Mouse (Mus musculus): ENCODE data around the gene Brd7. TPM values are rescaled to one million over a fixed set of nuclear protein-coding genes. Genes with fewer than 3 reads are reported as not detected.

Gene Brd7
- polyA plus RNA-seq, 1 experiment from 2014 or later = 76.9 TPM

DNA sequence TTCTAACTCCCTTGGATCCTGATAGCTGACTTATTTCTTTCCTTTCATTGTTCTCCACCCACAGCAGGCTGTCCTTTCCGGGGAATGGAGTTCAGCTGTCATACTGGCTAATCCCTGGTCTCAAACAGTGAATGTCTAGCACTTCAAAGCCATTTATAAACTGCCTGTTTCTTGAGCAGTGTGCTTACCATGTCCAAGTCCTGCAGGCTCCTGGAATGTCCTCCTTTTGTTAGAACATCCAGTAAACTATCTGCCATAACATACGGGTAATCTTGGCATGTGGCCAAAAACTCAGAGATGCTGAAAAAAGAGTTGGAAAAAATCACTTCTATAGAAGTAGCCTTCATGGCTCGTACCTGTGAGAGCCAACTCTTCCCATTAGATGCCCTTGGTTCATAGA, 22.8 kb downstream of the Brd7 start:
- Histone ChIP-seq H3K4me3 (no peak overlapping the region), H3K27me3 (ENCODE audit: low read depth, poor library complexity, severe bottlenecking) (no peaks in the 10 kb centered on the region), H3K36me3 (peaks cover 100% of the 10 kb centered on the region), H3K27ac (replicated peaks) (no peak overlapping the region), H3K9me3 (replicated peaks) (no peaks in the 10 kb centered on the region), H3K4me1 (no peaks in the 10 kb centered on the region)
- WGBS = 75% methylated on average over 3 of the region's 3 CpGs
- no peak for DNase-seq (ENCODE audit: low spot score)

DNA sequence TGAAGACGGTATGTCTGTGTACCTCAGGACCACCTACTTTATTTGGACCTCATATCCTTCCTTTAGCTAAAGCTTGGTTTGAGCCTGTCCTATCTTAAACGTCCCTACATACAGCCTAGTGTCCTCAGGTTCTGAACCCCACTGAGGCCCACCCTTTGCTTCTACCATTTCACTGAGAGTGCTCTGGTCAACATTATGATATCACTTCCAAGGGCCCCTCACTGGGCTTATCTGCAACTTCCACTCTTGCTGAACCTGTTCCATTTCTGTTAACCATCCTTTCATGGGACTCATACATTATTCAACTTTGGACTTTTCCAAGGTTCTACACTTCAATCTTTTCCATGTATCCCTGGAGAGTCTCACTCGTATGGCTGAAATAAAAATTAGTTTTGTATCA, 27.0 kb downstream of the Brd7 start:
- no peak overlapping the region for H3K27ac ChIP-seq (replicated peaks)
- H3K4me1 ChIP-seq = no peaks in the 10 kb centered on the region
- H3K27me3 ChIP-seq (ENCODE audit: low read depth, poor library complexity, severe bottlenecking) = no peaks in the 10 kb centered on the region
- WGBS = 86% methylated on average over 3 of the region's 3 CpGs
- no peak overlapping the region for H3K4me3 ChIP-seq
- H3K9me3 ChIP-seq (replicated peaks) = no peaks in the 10 kb centered on the region
- H3K36me3 ChIP-seq = peaks cover 99% of the 10 kb centered on the region
- no peak for DNase-seq (ENCODE audit: low spot score)

DNA sequence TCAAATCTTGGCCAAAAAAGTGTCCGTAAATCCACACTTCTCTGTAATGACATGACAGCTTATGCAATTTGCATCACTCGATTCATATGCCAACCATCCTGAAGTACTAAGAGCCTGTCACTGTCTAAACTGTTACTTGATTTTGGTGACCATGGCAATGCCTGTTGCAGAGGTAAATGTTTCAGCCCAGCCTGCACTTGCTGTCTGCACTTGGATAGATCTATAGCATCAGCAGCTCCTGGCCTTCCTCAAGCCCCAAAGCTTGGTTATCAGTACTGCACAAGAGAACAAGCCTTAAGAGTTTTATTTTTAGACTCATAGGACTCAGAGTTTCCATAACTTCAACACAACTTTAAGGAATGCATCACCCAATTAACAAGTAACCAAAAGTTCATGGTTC, 27.6 kb downstream of the Brd7 start:
- peaks cover 99% of the 10 kb centered on the region for H3K36me3 ChIP-seq
- no peak overlapping the region for H3K27ac ChIP-seq (replicated peaks)
- no peaks in the 10 kb centered on the region for H3K9me3 ChIP-seq (replicated peaks)
- H3K27me3 ChIP-seq (ENCODE audit: low read depth, poor library complexity, severe bottlenecking) = no peaks in the 10 kb centered on the region
- H3K4me3 ChIP-seq = no peak overlapping the region
- no peaks in the 10 kb centered on the region for H3K4me1 ChIP-seq
- DNase-seq (ENCODE audit: low spot score) = no peak
- 96% methylated on average over 2 of the region's 2 CpGs for WGBS

DNA sequence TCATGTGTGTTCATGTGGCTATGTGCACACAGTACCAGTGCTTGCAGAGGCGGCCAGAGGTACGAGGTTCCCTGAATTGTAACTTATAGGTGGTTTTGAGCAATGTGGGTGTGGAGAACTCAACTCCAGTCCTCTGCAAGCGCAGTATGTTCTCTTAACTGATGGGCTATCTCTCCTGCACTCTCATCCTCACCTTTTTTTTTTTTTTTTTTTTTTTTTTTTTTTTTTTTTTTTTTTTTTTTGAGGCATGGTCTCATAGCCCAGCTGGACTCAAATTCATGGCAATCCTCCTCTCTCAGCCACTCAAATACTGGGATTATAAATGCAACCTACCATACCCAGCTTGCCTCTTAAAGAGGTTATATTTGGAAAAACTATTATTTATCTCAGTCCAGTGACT, 31.2 kb downstream of the Brd7 start:
- Histone ChIP-seq H3K36me3 (peaks cover 99% of the 10 kb centered on the region), H3K27me3 (ENCODE audit: low read depth, poor library complexity, severe bottlenecking) (no peaks in the 10 kb centered on the region), H3K4me1 (no peaks in the 10 kb centered on the region), H3K4me3 (no peak overlapping the region), H3K9me3 (replicated peaks) (no peaks in the 10 kb centered on the region), H3K27ac (replicated peaks) (no peak overlapping the region)
- no peak for DNase-seq (ENCODE audit: low spot score)
- 90% methylated on average over 3 of the region's 3 CpGs for WGBS

DNA sequence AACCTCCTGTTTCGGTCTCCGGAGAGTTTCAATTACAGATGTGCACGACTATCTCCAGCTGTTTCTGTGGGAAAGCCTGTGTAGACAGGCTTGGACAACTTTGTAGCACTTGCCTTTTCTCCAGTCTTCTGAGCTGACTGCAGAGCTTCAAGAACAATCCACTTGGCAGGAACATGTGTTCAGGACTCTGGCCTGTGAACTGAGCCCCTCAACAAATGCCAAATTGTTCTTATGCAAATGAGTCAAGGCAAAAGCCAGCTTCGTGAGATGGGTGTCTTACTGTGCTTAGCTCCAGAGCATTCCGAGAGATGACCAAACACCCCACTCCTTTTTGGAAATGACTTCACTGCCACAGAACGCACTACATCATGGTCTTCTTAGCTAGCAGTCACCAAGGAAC, 33.3 kb downstream of the Brd7 start:
- Histone ChIP-seq H3K27ac (replicated peaks) (no peak overlapping the region), H3K36me3 (peaks cover 89% of the 10 kb centered on the region), H3K27me3 (ENCODE audit: low read depth, poor library complexity, severe bottlenecking) (no peaks in the 10 kb centered on the region), H3K9me3 (replicated peaks) (no peaks in the 10 kb centered on the region), H3K4me1 (no peaks in the 10 kb centered on the region), H3K4me3 (no peak overlapping the region)
- 86% methylated on average over 6 of the region's 6 CpGs for WGBS
- DNase-seq (ENCODE audit: low spot score) = no peak

DNA sequence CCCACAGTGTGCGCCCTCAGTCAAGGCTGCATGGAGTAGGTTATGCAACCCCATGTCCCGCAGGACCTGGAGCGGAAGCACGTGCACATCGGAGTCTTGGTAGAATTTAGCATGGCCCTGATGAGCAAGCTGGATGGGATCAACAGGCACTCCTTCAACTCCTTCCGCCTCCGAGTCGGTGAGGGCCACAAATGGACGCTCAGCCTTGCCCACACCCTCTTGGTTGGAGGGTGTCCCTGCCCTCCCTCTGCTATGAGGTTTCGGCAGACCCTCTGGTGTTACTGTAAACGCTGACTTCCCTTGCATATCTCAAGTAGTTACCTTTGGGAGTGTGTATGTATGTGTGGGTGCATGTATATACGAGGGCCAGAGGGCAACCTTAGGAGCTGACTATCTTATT, 35.7 kb downstream of the Brd7 start:
- 96% methylated on average over 12 of the region's 12 CpGs for WGBS
- Histone ChIP-seq H3K36me3 (peaks cover 66% of the 10 kb centered on the region), H3K27ac (replicated peaks) (no peak overlapping the region), H3K4me3 (no peak overlapping the region), H3K4me1 (no peaks in the 10 kb centered on the region), H3K27me3 (ENCODE audit: low read depth, poor library complexity, severe bottlenecking) (no peaks in the 10 kb centered on the region), H3K9me3 (replicated peaks) (no peaks in the 10 kb centered on the region)
- DNase-seq (ENCODE audit: low spot score) = no peak

DNA sequence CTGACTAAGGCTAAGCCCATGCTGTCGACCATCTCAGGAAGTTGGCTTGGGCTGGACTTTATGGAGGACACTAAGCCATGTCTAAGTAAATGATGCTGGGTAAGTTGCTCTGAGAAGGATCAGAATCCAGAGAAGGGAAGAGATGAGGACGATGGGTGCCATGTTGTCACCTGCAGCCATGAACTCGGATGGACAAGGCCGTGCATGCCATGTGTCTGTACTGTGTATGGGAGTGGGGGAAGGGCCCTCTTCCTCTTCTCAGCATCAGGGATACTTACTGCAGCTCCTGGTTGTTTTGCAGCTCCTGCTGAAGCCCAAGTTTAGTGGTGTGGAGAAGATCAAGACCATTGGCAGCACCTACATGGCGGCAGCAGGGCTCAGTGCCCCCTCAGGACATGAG, 36.2 kb downstream of the Brd7 start:
- peaks cover 61% of the 10 kb centered on the region for H3K36me3 ChIP-seq
- no peak for DNase-seq (ENCODE audit: low spot score)
- H3K27me3 ChIP-seq (ENCODE audit: low read depth, poor library complexity, severe bottlenecking) = no peaks in the 10 kb centered on the region
- 91% methylated on average over 5 of the region's 5 CpGs for WGBS
- no peaks in the 10 kb centered on the region for H3K9me3 ChIP-seq (replicated peaks)
- no peak overlapping the region for H3K27ac ChIP-seq (replicated peaks)
- H3K4me3 ChIP-seq = no peak overlapping the region
- H3K4me1 ChIP-seq = no peaks in the 10 kb centered on the region

DNA sequence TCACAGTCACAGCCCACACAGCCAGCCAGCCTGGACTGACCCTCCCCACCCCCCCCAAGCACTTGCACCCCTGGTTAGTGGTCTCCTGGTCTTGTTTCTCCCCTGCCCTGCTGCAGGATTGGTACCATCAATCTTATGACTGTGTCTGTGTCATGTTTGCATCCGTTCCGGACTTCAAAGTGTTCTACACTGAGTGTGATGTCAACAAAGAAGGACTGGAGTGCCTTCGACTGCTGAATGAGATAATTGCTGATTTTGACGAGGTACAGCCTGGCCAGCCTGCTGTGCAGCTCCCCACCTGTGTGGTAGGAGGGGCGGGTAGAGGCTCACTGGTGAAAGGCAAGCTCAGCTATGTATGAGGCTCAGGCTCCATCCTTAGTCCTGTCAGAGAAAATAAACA, 36.7 kb downstream of the Brd7 start:
- no peak for DNase-seq (ENCODE audit: low spot score)
- Histone ChIP-seq H3K4me3 (no peak overlapping the region), H3K27me3 (ENCODE audit: low read depth, poor library complexity, severe bottlenecking) (no peaks in the 10 kb centered on the region), H3K36me3 (peaks cover 56% of the 10 kb centered on the region), H3K27ac (replicated peaks) (no peak overlapping the region), H3K9me3 (replicated peaks) (no peaks in the 10 kb centered on the region), H3K4me1 (no peaks in the 10 kb centered on the region)
- WGBS = 84% methylated on average over 5 of the region's 5 CpGs

DNA sequence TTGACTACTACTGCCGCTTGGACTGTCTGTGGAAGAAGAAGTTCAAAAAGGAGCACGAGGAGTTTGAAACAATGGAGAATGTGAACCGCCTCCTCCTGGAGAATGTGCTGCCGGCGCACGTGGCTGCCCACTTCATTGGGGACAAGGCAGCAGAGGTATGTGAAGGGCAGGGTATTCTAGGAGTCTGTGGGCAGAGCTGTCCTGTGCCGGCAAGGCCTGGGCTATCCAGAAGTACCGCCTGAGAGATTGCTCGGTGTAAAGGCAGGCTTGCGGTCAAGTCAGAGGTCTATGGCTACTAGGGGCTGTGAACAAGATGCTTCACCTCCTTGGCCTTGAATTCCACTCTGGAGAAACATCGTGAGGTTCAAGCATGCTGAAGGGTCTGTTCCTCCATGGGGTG, 37.2 kb downstream of the Brd7 start:
- Histone ChIP-seq H3K27ac (replicated peaks) (no peak overlapping the region), H3K9me3 (replicated peaks) (no peaks in the 10 kb centered on the region), H3K4me3 (no peak overlapping the region), H3K27me3 (ENCODE audit: low read depth, poor library complexity, severe bottlenecking) (no peaks in the 10 kb centered on the region), H3K36me3 (peaks cover 51% of the 10 kb centered on the region), H3K4me1 (no peaks in the 10 kb centered on the region)
- DNase-seq (ENCODE audit: low spot score) = no peak
- 93% methylated on average over 11 of the region's 11 CpGs for WGBS

DNA sequence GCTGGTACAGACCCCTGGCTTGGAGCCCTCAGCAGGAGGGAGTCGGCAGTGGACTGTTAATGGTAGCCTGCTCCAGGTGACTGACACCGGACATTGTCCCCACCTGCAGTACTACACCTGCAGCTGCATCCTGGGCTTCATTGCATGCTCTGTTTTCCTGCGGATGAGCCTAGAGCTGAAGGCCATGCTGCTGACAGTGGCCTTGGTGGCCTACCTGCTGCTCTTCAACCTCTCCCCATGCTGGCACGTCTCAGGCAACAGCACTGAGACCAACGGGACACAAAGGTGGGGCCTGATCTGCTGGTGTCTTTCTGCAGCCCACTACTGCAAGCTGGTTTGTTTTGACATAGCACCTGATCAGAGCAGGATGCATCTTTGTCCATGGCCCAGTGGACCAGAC, 38.5 kb downstream of the Brd7 start:
- DNase-seq (ENCODE audit: low spot score) = no peak
- Histone ChIP-seq H3K27ac (replicated peaks) (no peak overlapping the region), H3K27me3 (ENCODE audit: low read depth, poor library complexity, severe bottlenecking) (no peaks in the 10 kb centered on the region), H3K4me3 (no peak overlapping the region), H3K4me1 (no peaks in the 10 kb centered on the region), H3K9me3 (replicated peaks) (no peaks in the 10 kb centered on the region), H3K36me3 (peaks cover 38% of the 10 kb centered on the region)
- 87% methylated on average over 5 of the region's 5 CpGs for WGBS

DNA sequence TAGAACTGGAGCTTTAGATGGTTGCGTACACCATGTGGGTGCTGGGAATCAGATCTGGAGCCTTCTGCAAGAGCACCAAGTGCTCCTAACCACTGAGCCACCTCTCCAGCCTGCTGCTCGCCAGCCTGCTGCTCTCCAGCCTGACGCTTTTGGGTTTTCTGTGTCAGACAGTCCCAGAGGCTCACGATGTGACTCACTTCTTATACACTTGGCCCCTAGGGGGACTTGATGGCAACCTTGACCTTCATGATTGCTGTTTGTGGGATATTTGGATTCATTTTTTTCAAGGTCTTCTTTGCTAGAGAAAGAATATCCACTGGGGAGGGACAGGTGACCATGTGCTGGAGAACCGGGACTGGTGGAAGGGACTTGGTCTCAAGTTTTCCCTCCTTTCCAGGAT, 40.6 kb downstream of the Brd7 start:
- no peaks in the 10 kb centered on the region for H3K9me3 ChIP-seq (replicated peaks)

DNA sequence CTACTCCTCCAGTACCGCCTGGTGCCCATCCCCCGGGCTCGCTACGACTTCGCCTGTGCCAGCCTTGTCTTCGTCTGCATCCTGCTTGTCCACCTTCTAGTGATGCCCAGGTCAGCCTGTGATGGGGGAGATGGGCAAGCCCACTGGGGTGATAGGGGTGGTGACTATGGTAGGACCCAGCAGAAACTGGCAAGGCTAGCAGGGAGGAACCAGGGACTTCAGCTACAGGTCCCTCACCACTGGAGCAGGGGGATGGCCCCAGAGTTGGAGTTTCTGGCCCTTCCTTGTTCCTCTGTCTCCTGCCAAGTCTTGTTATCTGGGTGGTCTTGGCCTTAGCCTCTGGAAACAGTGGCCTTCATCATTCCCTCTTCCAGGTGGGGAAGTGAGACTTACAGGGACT, 41.9 kb downstream of the Brd7 start:
- no peak overlapping the region for H3K4me3 ChIP-seq
- no peaks in the 10 kb centered on the region for H3K27me3 ChIP-seq (ENCODE audit: low read depth, poor library complexity, severe bottlenecking)
- H3K27ac ChIP-seq (replicated peaks) = no peak overlapping the region
- no peaks in the 10 kb centered on the region for H3K9me3 ChIP-seq (replicated peaks)
- 95% methylated on average over 6 of the region's 6 CpGs for WGBS
- H3K36me3 ChIP-seq = peaks cover 4% of the 10 kb centered on the region
- no peaks in the 10 kb centered on the region for H3K4me1 ChIP-seq
- DNase-seq (ENCODE audit: low spot score) = no peak

More for the DNA sequence above, 40.6 kb downstream of the Brd7 start:
- Histone ChIP-seq H3K4me3 (no peak overlapping the region), H3K4me1 (no peaks in the 10 kb centered on the region), H3K27me3 (ENCODE audit: low read depth, poor library complexity, severe bottlenecking) (no peaks in the 10 kb centered on the region), H3K27ac (replicated peaks) (no peak overlapping the region), H3K36me3 (peaks cover 17% of the 10 kb centered on the region)
- 88% methylated on average over 5 of the region's 5 CpGs for WGBS
- DNase-seq (ENCODE audit: low spot score) = no peak

DNA sequence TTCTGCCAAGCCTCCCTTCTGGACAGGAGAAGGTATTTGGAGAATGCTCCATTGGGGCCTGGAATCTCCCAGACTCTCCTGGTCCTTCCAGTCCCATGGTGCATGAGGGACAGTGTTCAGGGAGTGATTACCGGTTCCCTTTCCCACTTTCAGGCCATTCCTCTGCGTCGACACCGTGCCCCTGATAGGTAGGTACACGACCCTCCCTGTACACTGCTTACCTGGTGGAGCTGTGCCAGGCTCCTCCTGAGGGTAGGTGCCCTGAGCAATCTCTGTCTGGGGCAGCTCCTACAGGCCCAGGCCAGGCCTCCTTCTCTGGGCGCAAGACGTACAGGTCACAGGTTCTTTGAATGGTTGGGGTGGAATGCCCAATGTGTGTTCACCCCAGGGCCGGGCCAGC, 43.8 kb downstream of the Brd7 start:
- Histone ChIP-seq H3K36me3 (no peaks in the 10 kb centered on the region), H3K9me3 (replicated peaks) (no peaks in the 10 kb centered on the region), H3K27me3 (ENCODE audit: low read depth, poor library complexity, severe bottlenecking) (0 out of 2 replicates have a peak, but pooled peaks cover 2% of the 10 kb centered on the region), H3K4me1 (no peaks in the 10 kb centered on the region), H3K4me3 (no peak overlapping the region), H3K27ac (replicated peaks) (no peak overlapping the region)
- 89% methylated on average over 8 of the region's 8 CpGs for WGBS
- no peak for DNase-seq (ENCODE audit: low spot score)

DNA sequence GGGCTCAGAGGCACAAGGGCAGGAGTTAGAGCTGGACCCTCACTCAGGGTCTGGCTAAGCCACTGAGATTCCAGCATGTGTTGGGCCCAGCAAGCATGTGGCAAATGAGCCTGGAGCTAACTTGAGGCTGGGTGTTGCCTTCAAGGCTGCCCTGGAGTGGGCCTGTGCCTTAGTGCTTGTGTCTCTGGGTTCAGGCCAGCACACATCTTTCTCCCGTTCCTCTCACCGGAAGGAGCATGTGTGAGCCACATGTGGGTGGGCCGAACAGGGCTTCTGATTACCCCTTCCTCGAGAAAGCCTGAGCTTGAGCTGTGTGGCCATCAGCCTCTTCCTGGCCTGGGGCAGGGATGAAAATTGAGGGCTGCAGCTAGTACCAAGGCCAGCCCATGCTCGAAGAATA, 44.7 kb downstream of the Brd7 start:
- WGBS = 77% methylated on average over 5 of the region's 5 CpGs
- Histone ChIP-seq H3K27me3 (ENCODE audit: low read depth, poor library complexity, severe bottlenecking) (0 out of 2 replicates have a peak, but pooled peaks cover 4% of the 10 kb centered on the region), H3K9me3 (replicated peaks) (no peaks in the 10 kb centered on the region), H3K27ac (replicated peaks) (no peak overlapping the region; the same call in 1 of the 2 replicates), H3K4me1 (no peaks in the 10 kb centered on the region), H3K36me3 (no peaks in the 10 kb centered on the region), H3K4me3 (no peak overlapping the region)
- no peak for DNase-seq (ENCODE audit: low spot score)
